Mouse (Mus musculus) ES-E14 (cell line): ENCODE measurements at regions not wholly inside any gene's neighbourhood (a gene's known extent, or its start where the extent isn't known, plus 50 kb on each side); places are given as distances from the start of the nearest gene placed in this dataset.

ENCODE experiments used
- DNase-seq: peaks from one replicate; pipeline ENCODE4 v3.0.0-alpha.2; 2013; ENCODE audit warnings: low read depth, low spot score
- H3K27ac ChIP-seq: 2 replicates; pipeline ENCODE4 v1.5.1; 2012; ENCODE audit warnings: low read depth, mild to moderate bottlenecking, low read length, moderate library complexity, mixed read lengths; ENCODE audit not compliant: poor library complexity, insufficient read depth, severe bottlenecking
- H3K36me3 ChIP-seq: 2 replicates; pipeline ENCODE4 v1.6.1; 2012; ENCODE audit warnings: mild to moderate bottlenecking, low read length, moderate library complexity, mixed read lengths; ENCODE audit not compliant: control insufficient read depth, poor library complexity, insufficient read depth, severe bottlenecking
- H3K4me1 ChIP-seq, 2 experiments: fragments of 150-350 bp in 1 of 2; sonication (generic) in 1 of 2; 2 replicates each; pipeline ENCODE4 v1.6.1; 2012; ENCODE audit warnings: low read length in 2 of 2, mild to moderate bottlenecking in 1 of 2, mixed read lengths in 1 of 2; ENCODE audit not compliant: control insufficient read depth in 2 of 2, insufficient read depth in 2 of 2, poor library complexity in 1 of 2
- H3K4me3 ChIP-seq, 2 experiments: fragments of 150-350 bp in 1 of 2; sonication (generic) in 1 of 2; 2 replicates each; pipeline ENCODE4 v1.5.1; 2012; ENCODE audit warnings: low read length in 2 of 2, low read depth in 1 of 2, mild to moderate bottlenecking in 1 of 2, mixed read lengths in 1 of 2; ENCODE audit not compliant: insufficient read depth in 1 of 2, poor library complexity in 1 of 2, severe bottlenecking in 1 of 2
- H3K9ac ChIP-seq: 2 replicates; pipeline ENCODE4 v1.6.1; 2012; ENCODE audit warnings: low read depth, mild to moderate bottlenecking, low read length, mixed read lengths; ENCODE audit not compliant: poor library complexity, insufficient read depth, severe bottlenecking
- H3K9me3 ChIP-seq: fragments of 150-350 bp; sonication (generic); 2 replicates; pipeline ENCODE4 v1.6.1; 2012; ENCODE audit warnings: low read depth, mild to moderate bottlenecking, low read length; ENCODE audit not compliant: control insufficient read depth, insufficient read depth
- CHD2 ChIP-seq: IDR thresholded peaks from 2 replicates; pipeline ENCODE4 v1.6.1; 2014; ENCODE audit warnings: mild to moderate bottlenecking, low read depth, low read length, inconsistent platforms
- HCFC1 ChIP-seq: IDR thresholded peaks from 2 replicates; pipeline ENCODE4 v1.6.1; 2012; ENCODE audit warnings: low read length, inconsistent platforms, borderline replicate concordance; ENCODE audit not compliant: insufficient read depth
- MAFK ChIP-seq: IDR thresholded peaks from 2 replicates; pipeline ENCODE4 v1.6.1; 2014; ENCODE audit warnings: mild to moderate bottlenecking, low read depth, low read length, inconsistent platforms; ENCODE audit not compliant: insufficient read depth
- ZC3H11A ChIP-seq: IDR thresholded peaks from 2 replicates; pipeline ENCODE4 v1.6.1; 2012; ENCODE audit warnings: low read depth, mild to moderate bottlenecking, inconsistent platforms, low read length, borderline replicate concordance
- ZNF384 ChIP-seq: IDR thresholded peaks from 2 replicates; pipeline ENCODE4 v1.6.1; 2012; ENCODE audit warnings: low read depth, low read length, inconsistent platforms
- in situ Hi-C, 2 experiments: fragments of 600-800 bp; cut with MboI; formaldehyde crosslinking; loops; one replicate each; pipeline ENCODE4 v1.15.1; 2025; ENCODE audit warnings: low sequenced_read_pairs in 2 of 2, inconsistent platforms in 1 of 2; ENCODE audit not compliant: unreplicated experiment in 2 of 2

- Histone ChIP-seq H3K9ac (no peak overlapping the region), H3K9me3 (no peaks in the 10 kb centered on the region), H3K27ac (no peak overlapping the region), H3K4me3 (no peak overlapping the region), H3K4me1 (no peaks in the 10 kb centered on the region), H3K36me3 (no peaks in the 10 kb centered on the region)
- in situ Hi-C loops, result no loop called here
- TF ChIP-seq HCFC1 (no peak), ZC3H11A (no peak), ZNF384 (no peak), MAFK (no peak), CHD2 (no peak)
- DNase-seq, result no peak
Measured at GRCm38 (mm10) chr5:91279464-91279863, 123.3 kb downstream of the Btc start.

DNA sequence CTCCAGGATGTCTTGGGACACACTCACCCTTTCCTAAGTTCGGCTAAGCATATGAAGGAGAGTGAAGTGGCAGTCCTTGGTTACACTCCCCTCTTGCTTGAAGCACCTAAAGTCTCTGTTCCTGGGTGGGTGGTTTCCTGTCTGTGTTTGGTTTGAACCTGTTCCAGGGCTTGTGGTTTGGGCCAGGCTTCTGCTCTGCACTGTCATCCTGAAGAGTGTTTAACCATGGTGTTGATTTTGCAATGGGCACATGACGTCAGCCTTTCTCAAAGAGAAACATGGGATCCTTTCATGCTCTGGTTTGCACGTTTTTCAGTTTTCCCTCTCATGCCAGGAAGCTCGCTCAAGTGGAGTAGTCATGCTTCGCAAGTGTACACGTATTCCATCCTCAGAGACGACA lies 119.8 kb downstream of the Btc start:
- no peak for DNase-seq
- Histone ChIP-seq H3K4me3 (no peak overlapping the region), H3K4me1 (no peaks in the 10 kb centered on the region), H3K36me3 (no peaks in the 10 kb centered on the region), H3K9ac (no peak overlapping the region), H3K9me3 (no peaks in the 10 kb centered on the region), H3K27ac (no peak overlapping the region)
- in situ Hi-C loops, result no loop called here
- TF ChIP-seq ZC3H11A (no peak), ZNF384 (no peak), MAFK (no peak), CHD2 (no peak), HCFC1 (no peak)

GRCm38 (mm10) chr5:91293073-91293472 lies 109.7 kb downstream of the Btc start:
- no peak for DNase-seq
- TF ChIP-seq ZNF384 (no peak), ZC3H11A (no peak), MAFK (no peak), HCFC1 (no peak), CHD2 (no peak)
- Histone ChIP-seq H3K4me1 (no peaks in the 10 kb centered on the region), H3K27ac (no peak overlapping the region), H3K9me3 (no peaks in the 10 kb centered on the region), H3K36me3 (no peaks in the 10 kb centered on the region), H3K9ac (no peak overlapping the region), H3K4me3 (no peak overlapping the region)
- in situ Hi-C loops, result no loop called here

- DNase-seq, result no peak
- Histone ChIP-seq H3K9me3 (no peaks in the 10 kb centered on the region), H3K36me3 (no peaks in the 10 kb centered on the region), H3K27ac (no peak overlapping the region), H3K4me1 (no peaks in the 10 kb centered on the region), H3K4me3 (no peak overlapping the region), H3K9ac (no peak overlapping the region)
- TF ChIP-seq ZNF384 (no peak), MAFK (no peak), HCFC1 (no peak), ZC3H11A (no peak), CHD2 (no peak)
- in situ Hi-C loops, result no loop called here
Measured at GRCm38 (mm10) chr5:91294957-91295356, 107.8 kb downstream of the Btc start.

DNA sequence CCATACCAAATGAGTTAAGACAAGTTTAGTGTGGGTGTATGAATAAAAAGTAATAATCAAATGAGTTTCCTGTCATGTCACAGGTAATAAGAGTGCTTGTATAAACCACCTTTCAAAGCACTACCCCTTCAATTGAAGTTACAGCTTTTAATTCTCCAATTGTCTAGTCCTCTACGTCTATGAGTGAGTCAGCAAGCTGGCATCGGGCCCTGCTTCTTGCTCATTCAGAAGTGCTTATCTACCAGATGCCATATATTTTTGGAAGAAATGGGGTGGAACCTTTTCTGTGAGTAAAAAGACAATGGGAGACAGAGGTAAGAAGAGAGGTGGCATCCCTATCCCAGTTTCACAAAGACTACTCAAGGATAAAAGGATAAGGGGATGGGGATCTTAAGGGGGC lies 105.7 kb downstream of the Btc start:
- no peaks in the 10 kb centered on the region for H3K9me3 ChIP-seq
- in situ Hi-C loops, result no loop called here

More for the DNA sequence above, 105.7 kb downstream of the Btc start:
- DNase-seq, result no peak
- no peaks in the 10 kb centered on the region for H3K36me3 ChIP-seq
- no peaks in the 10 kb centered on the region for H3K4me1 ChIP-seq
- no peak for TF ChIP-seq ZNF384
- no peak for TF ChIP-seq HCFC1
- no peak for TF ChIP-seq CHD2
- TF ChIP-seq ZC3H11A, result no peak
- no peak for TF ChIP-seq MAFK
- no peak overlapping the region for H3K27ac ChIP-seq
- H3K9ac ChIP-seq, result no peak overlapping the region
- H3K4me3 ChIP-seq, result no peak overlapping the region
